Mouse (Mus musculus) C2C12 (cell line): ENCODE results near the gene Tenm4.

ENCODE experiments used
- CEBPB ChIP-seq: IDR thresholded peaks from one replicate; pipeline ENCODE4 v1.6.1; 2011; ENCODE audit warnings: low read depth, mild to moderate bottlenecking, control low read depth, moderate library complexity
- CTCF ChIP-seq: IDR thresholded peaks from one replicate; pipeline ENCODE4 v1.5.1; 2011; ENCODE audit not compliant: control insufficient read depth, insufficient read depth, insufficient read length
- FOSL1 ChIP-seq: IDR thresholded peaks from one replicate; pipeline ENCODE4 v1.8.0; 2011; ENCODE audit warnings: mild to moderate bottlenecking, low read length; ENCODE audit not compliant: poor library complexity, insufficient read depth, severe bottlenecking
- MAX ChIP-seq: IDR thresholded peaks from one replicate; pipeline ENCODE4 v1.6.1; 2011; ENCODE audit warnings: mild to moderate bottlenecking, control low read depth
- MYOD1 ChIP-seq: IDR thresholded peaks from one replicate; pipeline ENCODE4 v1.6.1; 2011; ENCODE audit warnings: low read depth; ENCODE audit not compliant: control insufficient read depth, insufficient read length
- USF1 ChIP-seq: IDR thresholded peaks from one replicate; pipeline ENCODE4 v1.6.1; 2011; ENCODE audit warnings: low read depth, mild to moderate bottlenecking, control low read depth, moderate library complexity

DNA sequence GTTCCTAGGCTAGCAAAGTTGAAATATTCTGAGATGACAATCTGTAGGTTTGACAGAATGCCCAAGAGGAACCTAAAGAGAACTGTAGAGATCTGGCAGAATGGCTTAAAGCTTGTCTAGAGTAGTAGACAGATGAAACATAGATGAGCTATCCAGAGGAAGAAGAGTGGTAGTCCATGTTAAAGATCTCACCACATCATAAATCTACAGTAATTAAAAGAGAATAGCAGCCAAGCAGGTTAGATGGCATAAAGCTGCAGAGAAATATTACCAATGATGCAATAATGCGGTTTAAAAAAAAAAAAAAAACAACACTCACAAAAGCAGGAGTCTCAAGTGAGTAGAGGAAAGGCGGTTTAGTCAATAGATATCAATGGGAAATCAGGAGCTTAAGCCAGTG lies 580.2 kb downstream of the Tenm4 start:
- TF ChIP-seq MYOD1 (no peak), USF1 (no peak), CTCF (no peak), CEBPB (no peak), FOSL1 (no peak), MAX (no peak)
